Mouse (Mus musculus): ENCODE data around the gene Mtrr.

- TF ChIP-seq CTCF (IDR thresholded peaks at IDR 0.05; ENCODE audit: low read depth): no peak
- TF ChIP-seq EP300 (optimal IDR thresholded peaks at IDR 0.05): no peak
Observed at GRCm38 (mm10) chr13:68568110-68568509, 13.8 kb downstream of the Mtrr start.

All from stomach, postnatal 0 days (tissue).